Mouse (Mus musculus) bone marrow, adult 2 months (tissue): Measurements from ENCODE around the gene Bad. TPM values are rescaled to one million over a fixed set of nuclear protein-coding genes. Genes with fewer than 3 reads are reported as not detected.

Source experiments
- H3K27ac ChIP-seq: fragments of 200-500 bp; 2 replicates; pipeline ENCODE4 v1.5.1; 2012; ENCODE audit warnings: low read depth, mild to moderate bottlenecking, control low read depth, inconsistent platforms, low read length; ENCODE audit not compliant: control insufficient read depth, poor library complexity, insufficient read depth
- H3K4me1 ChIP-seq: fragments of 200-500 bp; 2 replicates; pipeline ENCODE4 v1.6.1; 2011; ENCODE audit warnings: low read length; ENCODE audit not compliant: control insufficient read depth, insufficient read depth
- H3K4me3 ChIP-seq: fragments of 200-500 bp; replicated peaks from 2 replicates; pipeline ENCODE3; 2011; ENCODE audit warnings: mild to moderate bottlenecking, low read depth, low read length, control low read depth; ENCODE audit not compliant: control insufficient read depth
- CTCF ChIP-seq: fragments of 200-500 bp; IDR thresholded peaks from 2 replicates; pipeline ENCODE4 v1.5.1; 2011; ENCODE audit warnings: low read length, control low read depth; ENCODE audit not compliant: control insufficient read depth, insufficient read depth
- POLR2A ChIP-seq: fragments of 200-500 bp; IDR thresholded peaks from 2 replicates; pipeline ENCODE4 v1.6.1; 2011; ENCODE audit warnings: low read depth, mild to moderate bottlenecking, control low read depth, low read length, borderline replicate concordance; ENCODE audit not compliant: control insufficient read depth
- WGBS: fragments of 180-500 bp; shearing (Covaris S2); methylation state at CpG from one replicate; pipeline ENCODE4 v1.1.7; 2018; 5-methylcytosine and 5-hydroxymethylcytosine counted together
- polyA plus RNA-seq: library from polyadenylated mRNA; stranded (reverse); fragments of >200 nt; gene quantifications from 2 replicates; pipeline ENCODE4 v1.2.4, GENCODE M21; 2011; ENCODE audit warnings: low replicate concordance; ENCODE audit not compliant: missing spikeins, insufficient read depth, insufficient read length

Bad gene
- polyA plus RNA-seq, 1 experiment, result 20.4 TPM

GRCm38 (mm10) chr19:6912205-6912970, 29.3 kb upstream of the Bad start:
- Histone ChIP-seq H3K4me3 (no peak overlapping the region), H3K27ac (no peak overlapping the region), H3K4me1 (no peaks in the 10 kb centered on the region; the same call in 1 of the 2 replicates)
- TF ChIP-seq POLR2A (no peak), CTCF (no peak)
- 89% methylated on average over 15 of the region's 15 CpGs for WGBS

- TF ChIP-seq CTCF (no peak), POLR2A (no peak)
- Histone ChIP-seq H3K4me3 (no peak overlapping the region), H3K27ac (no peak overlapping the region), H3K4me1 (no peaks in the 10 kb centered on the region; the same call in 1 of the 2 replicates)
- 71% methylated on average over 6 of the region's 6 CpGs for WGBS
These were observed 28.6 kb upstream of the Bad start for GRCm38 (mm10) chr19:6913036-6913435.

GRCm38 (mm10) chr19:6913991-6914390, 27.7 kb upstream of the Bad start:
- Histone ChIP-seq H3K4me1 (no peaks in the 10 kb centered on the region; the same call in 1 of the 2 replicates), H3K4me3 (no peak overlapping the region), H3K27ac (no peak overlapping the region)
- TF ChIP-seq POLR2A (no peak), CTCF (no peak)
- WGBS, result 88% methylated on average over 11 of the region's 11 CpGs

- Histone ChIP-seq H3K27ac (no peak overlapping the region), H3K4me1 (no peaks in the 10 kb centered on the region; the same call in 1 of the 2 replicates), H3K4me3 (no peak overlapping the region)
- 92% methylated on average over 9 of the region's 9 CpGs for WGBS
- no peak for TF ChIP-seq CTCF
- no peak for TF ChIP-seq POLR2A
These were observed 27.1 kb upstream of the Bad start for GRCm38 (mm10) chr19:6914540-6914939.

GRCm38 (mm10) chr19:6915276-6915675, 26.4 kb upstream of the Bad start:
- WGBS, result 69% methylated on average over 4 of the region's 4 CpGs
- peaks cover 1% of the 10 kb centered on the region; the same call in 1 of the 2 replicates for H3K4me1 ChIP-seq
- no peak overlapping the region for H3K27ac ChIP-seq
- no peak for TF ChIP-seq POLR2A
- no peak overlapping the region for H3K4me3 ChIP-seq

- Histone ChIP-seq H3K4me1 (peaks cover 1% of the 10 kb centered on the region; the same call in 1 of the 2 replicates), H3K4me3 (no peak overlapping the region), H3K27ac (no peak overlapping the region)
- WGBS, result 82% methylated on average over 4 of the region's 4 CpGs
- TF ChIP-seq POLR2A (no peak), CTCF (no peak)
These were observed 25.2 kb upstream of the Bad start for GRCm38 (mm10) chr19:6916496-6916895.

- Histone ChIP-seq H3K4me1 (peaks cover 3% of the 10 kb centered on the region; the same call in 1 of the 2 replicates), H3K27ac (no peak overlapping the region), H3K4me3 (no peak overlapping the region)
- WGBS, result 89% methylated on average over 4 of the region's 4 CpGs
- TF ChIP-seq CTCF (no peak), POLR2A (no peak)
These were observed 23.3 kb upstream of the Bad start for GRCm38 (mm10) chr19:6918321-6918720.

- Histone ChIP-seq H3K4me1 (peaks cover 3% of the 10 kb centered on the region; the same call in 1 of the 2 replicates), H3K4me3 (no peak overlapping the region), H3K27ac (no peak overlapping the region)
- TF ChIP-seq CTCF (no peak), POLR2A (no peak)
These were observed 22.2 kb upstream of the Bad start for GRCm38 (mm10) chr19:6919431-6919830.
